Mouse (Mus musculus) cerebellum, adult 2 months (tissue): Measurements from ENCODE around the gene Igf2r.

Experiments
- CTCF ChIP-seq: fragments of 200-500 bp; IDR thresholded peaks from 2 replicates; pipeline ENCODE4 v1.5.1; 2011; ENCODE audit warnings: low read depth, mild to moderate bottlenecking, control low read depth, low read length, moderate library complexity, borderline replicate concordance; ENCODE audit not compliant: insufficient read depth
- POLR2A ChIP-seq: fragments of 200-500 bp; IDR thresholded peaks from 2 replicates; pipeline ENCODE4 v1.6.1; 2011; ENCODE audit warnings: low read length, control low read depth, borderline replicate concordance; ENCODE audit not compliant: insufficient read depth

GRCm38 (mm10) chr17:12669363-12669679, 100.1 kb downstream of the Igf2r start:
- TF ChIP-seq POLR2A (no peak), CTCF (no peak)
